Mouse (Mus musculus): Measurements from ENCODE around the gene Vmn1r196. TPM values are rescaled to one million over a fixed set of nuclear protein-coding genes. Genes with fewer than 3 reads are reported as not detected.
"Not testable (repeated sequence)": the region's sequence is repeated elsewhere in the genome, so short reads cannot be mapped to it uniquely, and the experiment has no call there.

The Vmn1r196 gene
- polyA plus RNA-seq (2014; fragmentation: Nextera tagmentation; extraction: Ambion mirVana) = not detected in 2 replicates

- Histone ChIP-seq H3K4me2 (no peak within 1 kb of the TSS), H3K27me3 (ENCODE audit: control insufficient read depth, insufficient read depth, low read length) (no peaks in the 10 kb centered on the region), H3K36me3 (ENCODE audit: control insufficient read depth, insufficient read depth, low read length) (no peaks in the 10 kb centered on the region), H3K9ac (ENCODE audit: low read length) (no peak within 1 kb of the TSS), H3K4me3 (ENCODE audit: low read depth, low read length) (no peak within 1 kb of the TSS), H3K4me1 (ENCODE audit: control insufficient read depth, insufficient read depth, low read length) (no peaks in the 10 kb centered on the region), H3K27ac (ENCODE audit: low read depth, low read length) (no peak within 1 kb of the TSS), H3K9me3 (ENCODE audit: control insufficient read depth, low read length) (no peaks in the 10 kb centered on the region)
- ATAC-seq (ENCODE audit: low FRiP score) (no peak), DNase-seq (ENCODE audit: low spot score, missing footprints) (no peak)
- 89% methylated on average over 2 of the region's 2 CpGs for WGBS
Observed at GRCm38 (mm10) chr13:22289620-22290019, at the start of gene Vmn1r196. TSS of gene Vmn1r196 (plus strand) at chr13:22289920.

- Histone ChIP-seq H3K9ac (ENCODE audit: low read length) (no peak within 1 kb of the TSS), H3K9me3 (ENCODE audit: control insufficient read depth, low read length) (no peaks in the 10 kb centered on the region), H3K4me1 (ENCODE audit: control insufficient read depth, insufficient read depth, low read length) (no peaks in the 10 kb centered on the region), H3K4me3 (ENCODE audit: low read depth, low read length) (no peak within 1 kb of the TSS), H3K27ac (ENCODE audit: low read depth, low read length) (no peak within 1 kb of the TSS), H3K27me3 (ENCODE audit: control insufficient read depth, insufficient read depth, low read length) (no peaks in the 10 kb centered on the region), H3K36me3 (ENCODE audit: control insufficient read depth, insufficient read depth, low read length) (no peaks in the 10 kb centered on the region), H3K4me2 (no peak within 1 kb of the TSS)
- no peak for ATAC-seq (ENCODE audit: low FRiP score)
- 74% methylated on average over 1 of the region's 1 CpGs for WGBS
- no peak for DNase-seq (ENCODE audit: low spot score, missing footprints)
Observed at GRCm38 (mm10) chr13:22243915-22244314, 45.8 kb upstream of the Vmn1r196 start, which contains the start of gene Vmn1r194. TSS of gene Vmn1r194 (plus strand) at chr13:22244215.

GRCm38 (mm10) chr13:22270222-22270621, 19.5 kb upstream of the Vmn1r196 start, which contains the start of gene Vmn1r195:
TSS of gene Vmn1r195 (plus strand) at chr13:22270522.
- ATAC-seq (ENCODE audit: low FRiP score); DNase-seq (ENCODE audit: low spot score, missing footprints): not testable (repeated sequence)
- WGBS = 88% methylated on average over 1 of the region's 1 CpGs

GRCm38 (mm10) chr13:22271721-22272120, 18.0 kb upstream of the Vmn1r196 start:
- no peak overlapping the region for H3K4me2 ChIP-seq
- no peak for DNase-seq (ENCODE audit: low spot score, missing footprints)
- ATAC-seq (ENCODE audit: low FRiP score) = no peak
- no peaks in the 10 kb centered on the region for H3K27me3 ChIP-seq (ENCODE audit: control insufficient read depth, insufficient read depth, low read length)
- H3K36me3 ChIP-seq (ENCODE audit: control insufficient read depth, insufficient read depth, low read length) = no peaks in the 10 kb centered on the region
- H3K27ac ChIP-seq (ENCODE audit: low read depth, low read length) = no peak overlapping the region
- H3K4me3 ChIP-seq (ENCODE audit: low read depth, low read length) = no peak overlapping the region
- H3K9ac ChIP-seq (ENCODE audit: low read length) = no peak overlapping the region
- H3K4me1 ChIP-seq (ENCODE audit: control insufficient read depth, insufficient read depth, low read length) = no peaks in the 10 kb centered on the region
- WGBS = 38% methylated on average over 2 of the region's 2 CpGs
- H3K9me3 ChIP-seq (ENCODE audit: control insufficient read depth, low read length) = no peaks in the 10 kb centered on the region

More at GRCm38 (mm10) chr13:22270222-22270621, 19.5 kb upstream of the Vmn1r196 start, which contains the start of gene Vmn1r195:
- H3K9me3 ChIP-seq (ENCODE audit: control insufficient read depth, low read length); H3K4me2 ChIP-seq; H3K4me1 ChIP-seq (ENCODE audit: control insufficient read depth, insufficient read depth, low read length); H3K4me3 ChIP-seq (ENCODE audit: low read depth, low read length); H3K27me3 ChIP-seq (ENCODE audit: control insufficient read depth, insufficient read depth, low read length); H3K27ac ChIP-seq (ENCODE audit: low read depth, low read length); H3K36me3 ChIP-seq (ENCODE audit: control insufficient read depth, insufficient read depth, low read length); H3K9ac ChIP-seq (ENCODE audit: low read length): not testable (repeated sequence)

- Histone ChIP-seq H3K27ac (ENCODE audit: low read depth, low read length) (no peak overlapping the region), H3K27me3 (ENCODE audit: control insufficient read depth, insufficient read depth, low read length) (no peaks in the 10 kb centered on the region), H3K36me3 (ENCODE audit: control insufficient read depth, insufficient read depth, low read length) (no peaks in the 10 kb centered on the region), H3K4me2 (no peak overlapping the region), H3K9me3 (ENCODE audit: control insufficient read depth, low read length) (no peaks in the 10 kb centered on the region), H3K9ac (ENCODE audit: low read length) (no peak overlapping the region), H3K4me3 (ENCODE audit: low read depth, low read length) (no peak overlapping the region), H3K4me1 (ENCODE audit: control insufficient read depth, insufficient read depth, low read length) (no peaks in the 10 kb centered on the region)
- ATAC-seq (ENCODE audit: low FRiP score) = 0 out of 2 replicates have a peak, but pooled peaks have one; percentile 54
- WGBS = 82% methylated on average over 2 of the region's 2 CpGs
- DNase-seq (ENCODE audit: low spot score, missing footprints) = no peak
Observed at GRCm38 (mm10) chr13:22284578-22284977, 5.1 kb upstream of the Vmn1r196 start.

GRCm38 (mm10) chr13:22308075-22308474, 18.4 kb downstream of the Vmn1r196 start:
- not testable (repeated sequence) for ATAC-seq (ENCODE audit: low FRiP score); H3K4me3 ChIP-seq (ENCODE audit: low read depth, low read length); H3K27me3 ChIP-seq (ENCODE audit: control insufficient read depth, insufficient read depth, low read length); H3K9me3 ChIP-seq (ENCODE audit: control insufficient read depth, low read length); H3K4me2 ChIP-seq; H3K36me3 ChIP-seq (ENCODE audit: control insufficient read depth, insufficient read depth, low read length); DNase-seq (ENCODE audit: low spot score, missing footprints); H3K27ac ChIP-seq (ENCODE audit: low read depth, low read length); H3K9ac ChIP-seq (ENCODE audit: low read length); H3K4me1 ChIP-seq (ENCODE audit: control insufficient read depth, insufficient read depth, low read length)
- WGBS = 91% methylated on average over 5 of the region's 5 CpGs

GRCm38 (mm10) chr13:22315361-22315760, 25.6 kb downstream of the Vmn1r196 start:
- H3K9ac ChIP-seq (ENCODE audit: low read length) = no peak overlapping the region
- 87% methylated on average over 2 of the region's 2 CpGs for WGBS
- no peaks in the 10 kb centered on the region for H3K9me3 ChIP-seq (ENCODE audit: control insufficient read depth, low read length)
- DNase-seq (ENCODE audit: low spot score, missing footprints) (no peak), ATAC-seq (ENCODE audit: low FRiP score) (no peak)
- H3K36me3 ChIP-seq (ENCODE audit: control insufficient read depth, insufficient read depth, low read length) = no peaks in the 10 kb centered on the region
- no peaks in the 10 kb centered on the region for H3K4me1 ChIP-seq (ENCODE audit: control insufficient read depth, insufficient read depth, low read length)
- H3K4me3 ChIP-seq (ENCODE audit: low read depth, low read length) = no peak overlapping the region
- no peak overlapping the region for H3K4me2 ChIP-seq
- no peaks in the 10 kb centered on the region for H3K27me3 ChIP-seq (ENCODE audit: control insufficient read depth, insufficient read depth, low read length)
- H3K27ac ChIP-seq (ENCODE audit: low read depth, low read length) = no peak overlapping the region

GRCm38 (mm10) chr13:22317366-22317765, 27.6 kb downstream of the Vmn1r196 start:
- Histone ChIP-seq H3K4me3 (ENCODE audit: low read depth, low read length) (no peak overlapping the region), H3K9me3 (ENCODE audit: control insufficient read depth, low read length) (no peaks in the 10 kb centered on the region), H3K27ac (ENCODE audit: low read depth, low read length) (no peak overlapping the region), H3K27me3 (ENCODE audit: control insufficient read depth, insufficient read depth, low read length) (no peaks in the 10 kb centered on the region), H3K36me3 (ENCODE audit: control insufficient read depth, insufficient read depth, low read length) (no peaks in the 10 kb centered on the region), H3K4me1 (ENCODE audit: control insufficient read depth, insufficient read depth, low read length) (no peaks in the 10 kb centered on the region), H3K4me2 (no peak overlapping the region), H3K9ac (ENCODE audit: low read length) (no peak overlapping the region)
- 86% methylated on average over 2 of the region's 2 CpGs for WGBS
- no peak for DNase-seq (ENCODE audit: low spot score, missing footprints)
- no peak for ATAC-seq (ENCODE audit: low FRiP score)

GRCm38 (mm10) chr13:22320091-22320490, 30.4 kb downstream of the Vmn1r196 start:
- Histone ChIP-seq H3K4me1 (ENCODE audit: control insufficient read depth, insufficient read depth, low read length) (no peaks in the 10 kb centered on the region), H3K27me3 (ENCODE audit: control insufficient read depth, insufficient read depth, low read length) (no peaks in the 10 kb centered on the region), H3K9me3 (ENCODE audit: control insufficient read depth, low read length) (no peaks in the 10 kb centered on the region), H3K4me3 (ENCODE audit: low read depth, low read length) (no peak overlapping the region), H3K27ac (ENCODE audit: low read depth, low read length) (no peak overlapping the region), H3K9ac (ENCODE audit: low read length) (no peak overlapping the region), H3K4me2 (no peak overlapping the region), H3K36me3 (ENCODE audit: control insufficient read depth, insufficient read depth, low read length) (no peaks in the 10 kb centered on the region)
- DNase-seq (ENCODE audit: low spot score, missing footprints) (no peak), ATAC-seq (ENCODE audit: low FRiP score) (no peak)

Data from midbrain, embryonic 11.5 days (tissue).